Comparison of ENCODE assay signal across 13 mouse cellular contexts in the genomic region with DNA sequence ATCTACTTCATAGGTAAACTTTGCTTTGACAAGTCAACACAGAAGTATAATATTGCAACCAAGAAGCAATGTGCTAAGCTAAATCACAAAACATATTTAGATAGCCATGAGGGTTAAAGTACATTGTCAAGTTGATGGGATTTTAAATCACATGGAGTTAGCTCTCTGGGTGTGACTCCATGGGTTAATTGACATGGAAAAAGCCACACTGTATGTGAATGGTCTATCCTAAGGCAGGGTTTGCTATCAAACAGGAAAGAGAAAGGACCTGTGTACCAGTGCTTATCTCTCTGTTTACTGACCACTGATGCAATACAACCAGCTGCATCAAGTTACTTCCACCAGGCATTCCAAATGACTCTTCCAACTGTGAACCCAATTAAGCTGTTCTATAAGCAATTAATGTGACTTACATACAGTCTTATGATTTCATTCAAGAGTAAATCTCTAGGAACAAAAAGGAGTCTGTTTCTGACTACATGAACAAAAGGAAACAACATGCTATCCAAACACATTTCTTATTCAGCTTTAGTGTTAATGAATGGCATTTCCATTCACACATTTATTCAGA.
"Had no signal": no experiment of that assay in that cellular context is flagged by ENCODE, and none has a peak within 500 bp of the region (broad histone marks: within the 10 kb centered on the region; RNA-seq: fewer than 3 reads in every experiment).

No protein-coding gene starts in this region.

- H3K9me3 ChIP-seq: liver, embryonic 13.5 days; lung, embryonic 15.5 days; megakaryocyte, embryonic 14.5 days; midbrain, embryonic 12.5 days had no signal

- H3K27me3 ChIP-seq: liver, embryonic 13.5 days; lung, embryonic 15.5 days; megakaryocyte, embryonic 14.5 days; midbrain, embryonic 12.5 days had no signal

- H3K27ac ChIP-seq: liver, embryonic 13.5 days; lung, embryonic 15.5 days; macrophage; midbrain, embryonic 12.5 days had no signal

- H3K4me2 ChIP-seq: liver, embryonic 13.5 days; lung, embryonic 15.5 days; midbrain, embryonic 12.5 days had no signal

- ATAC-seq: intestine, embryonic 16.5 days; liver, postnatal 0 days; midbrain, embryonic 16.5 days had no signal

- H3K9ac ChIP-seq: liver, embryonic 13.5 days; liver, postnatal 0 days; lung, embryonic 15.5 days; midbrain, embryonic 12.5 days had no signal

- H3K4me3 ChIP-seq: liver, embryonic 13.5 days; lung, embryonic 15.5 days; megakaryocyte, embryonic 14.5 days; midbrain, embryonic 12.5 days had no signal

- H3K4me1 ChIP-seq: liver, embryonic 13.5 days; lung, embryonic 15.5 days; megakaryocyte, embryonic 14.5 days had no signal

- DNase-seq: kidney, adult 8-10 months; kidney, postnatal 36 days; left cerebral cortex, postnatal 4 days; liver, embryonic 13.5 days; liver, postnatal 0 days; lung, postnatal 14 days; thymus, postnatal 14 days had no signal

- H3K36me3 ChIP-seq: liver, embryonic 13.5 days; lung, embryonic 15.5 days; midbrain, embryonic 12.5 days had no signal
